Mouse (Mus musculus) embryo, embryonic 11 days (tissue): ENCODE results near the gene Prss40.
"Not testable (repeated sequence)": the region's sequence is repeated elsewhere in the genome, so short reads cannot be mapped to it uniquely, and the experiment has no call there.

Experiments used
- DNase-seq: peaks from one replicate; pipeline ENCODE4 v3.0.0-alpha.2; 2015

Gene Prss40

GRCm38 (mm10) chr1:34560843-34561242 lies at the start of gene Prss40:
Gene Prss40, minus strand, starts transcription at chr1:34560943.
- no peak for DNase-seq

DNA sequence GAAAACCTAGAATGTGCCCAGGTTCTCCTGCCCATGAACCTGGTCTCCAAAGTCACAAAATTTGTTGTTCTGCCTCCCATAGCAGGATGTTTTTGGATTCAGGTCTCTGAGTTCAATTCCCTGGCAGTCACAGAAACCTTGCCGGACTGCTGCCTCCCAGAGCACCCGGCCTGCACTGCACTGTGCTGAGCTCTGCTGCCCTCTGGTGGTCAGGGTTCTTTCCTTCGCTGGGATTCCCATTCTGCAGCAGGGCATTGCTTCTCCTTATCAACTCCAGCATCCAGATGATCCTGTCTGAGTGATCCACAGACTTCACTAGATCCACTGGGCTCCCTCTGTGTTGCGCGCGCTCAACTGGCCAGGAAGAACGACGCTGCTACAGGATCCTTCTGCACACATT lies 41.6 kb upstream of the Prss40 start:
- peak; percentile 90 for DNase-seq

DNA sequence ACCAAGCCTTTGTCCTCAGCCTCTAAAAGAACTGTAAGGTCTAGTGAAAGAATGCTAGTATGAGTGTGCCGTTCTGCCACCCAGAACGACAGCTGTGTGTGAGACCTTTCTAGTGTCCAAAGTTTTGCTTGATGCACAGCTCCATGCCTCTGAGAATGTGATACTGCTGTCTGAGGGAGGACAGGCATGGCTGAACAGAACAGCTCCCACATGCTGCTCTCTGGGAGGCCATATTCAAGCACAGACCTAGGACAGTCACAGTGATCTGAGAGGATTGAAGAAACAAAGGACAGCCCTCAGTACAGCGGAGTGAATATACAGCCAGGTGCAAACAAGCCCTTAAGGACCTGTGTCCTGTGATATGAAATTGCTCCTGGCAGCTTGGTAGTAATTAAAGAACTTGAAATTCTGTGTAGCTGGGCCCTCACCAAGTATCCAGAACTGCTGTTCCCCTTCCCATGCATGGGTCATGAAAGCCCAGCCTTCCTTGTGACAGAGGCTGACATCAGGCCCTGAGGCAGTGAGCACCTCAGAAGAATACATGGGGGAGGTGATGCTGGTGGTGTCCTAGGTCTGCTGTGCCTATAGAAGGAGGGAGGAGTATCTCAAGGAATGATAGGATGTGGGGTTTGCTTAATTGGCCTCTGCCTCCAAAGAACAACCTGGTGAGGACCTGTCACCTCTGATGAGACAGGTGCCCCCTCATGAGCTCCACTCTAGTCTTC lies 40.7 kb upstream of the Prss40 start:
- no peak for DNase-seq

GRCm38 (mm10) chr1:34600000-34600399 lies 39.3 kb upstream of the Prss40 start:
- no peak for DNase-seq

GRCm38 (mm10) chr1:34587298-34588096 lies 26.8 kb upstream of the Prss40 start:
- DNase-seq = no peak

GRCm38 (mm10) chr1:34584736-34585135 lies 24.0 kb upstream of the Prss40 start:
- DNase-seq = no peak

GRCm38 (mm10) chr1:34583821-34584263 lies 23.1 kb upstream of the Prss40 start:
- DNase-seq = peak; percentile 36

DNA sequence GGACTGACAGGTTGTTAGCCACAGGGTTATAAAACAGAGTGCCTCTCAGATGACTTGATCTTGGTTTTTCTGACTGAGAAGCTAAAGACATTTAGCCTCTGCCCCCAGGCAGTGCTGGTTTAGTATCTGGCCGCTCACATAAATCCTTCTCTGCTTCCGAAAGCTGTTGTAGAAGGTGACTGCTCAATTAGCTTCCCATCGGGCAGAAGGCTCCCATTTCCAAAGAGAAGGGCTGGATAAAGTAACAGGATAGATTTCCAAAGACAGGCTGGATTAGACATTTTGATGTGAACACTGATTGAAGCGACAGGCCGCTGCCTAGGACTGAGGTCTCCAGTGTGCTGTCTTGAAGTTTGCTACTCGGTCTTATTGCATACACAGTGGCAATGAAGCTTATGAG lies 21.5 kb upstream of the Prss40 start:
- no peak for DNase-seq

- DNase-seq = no peak
Measured at GRCm38 (mm10) chr1:34579782-34580356, 19.1 kb upstream of the Prss40 start.

GRCm38 (mm10) chr1:34578851-34579781 lies 18.4 kb upstream of the Prss40 start, which contains the start of gene Amer3:
Gene Amer3, plus strand, starts transcription at chr1:34579657.
- peak; percentile 92 for DNase-seq

DNA sequence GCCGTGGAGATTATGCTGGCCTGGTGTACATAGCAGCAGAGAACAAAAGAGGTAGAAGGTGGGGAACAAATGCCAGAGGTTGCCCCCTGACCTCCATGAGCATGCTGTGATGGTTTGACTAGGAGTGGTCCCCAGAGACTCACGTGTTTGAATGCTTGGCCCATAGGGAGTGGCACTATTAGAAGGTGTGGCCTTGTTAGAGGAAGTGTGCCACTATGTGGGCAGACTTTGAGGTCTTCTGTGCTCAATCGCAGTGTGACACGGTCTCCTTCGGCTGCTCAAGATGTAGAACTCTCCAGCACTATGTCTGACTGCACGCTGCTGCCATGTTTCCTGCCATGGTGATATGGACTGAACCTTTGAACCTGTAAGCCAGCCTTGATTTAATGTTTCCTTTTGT lies 12.5 kb upstream of the Prss40 start:
- no peak for DNase-seq

GRCm38 (mm10) chr1:34571431-34571830 lies 10.7 kb upstream of the Prss40 start:
- no peak for DNase-seq

GRCm38 (mm10) chr1:34569876-34570275 lies 9.1 kb upstream of the Prss40 start:
- no peak for DNase-seq

- DNase-seq = no peak
Measured at GRCm38 (mm10) chr1:34568120-34568519, 7.4 kb upstream of the Prss40 start.

DNA sequence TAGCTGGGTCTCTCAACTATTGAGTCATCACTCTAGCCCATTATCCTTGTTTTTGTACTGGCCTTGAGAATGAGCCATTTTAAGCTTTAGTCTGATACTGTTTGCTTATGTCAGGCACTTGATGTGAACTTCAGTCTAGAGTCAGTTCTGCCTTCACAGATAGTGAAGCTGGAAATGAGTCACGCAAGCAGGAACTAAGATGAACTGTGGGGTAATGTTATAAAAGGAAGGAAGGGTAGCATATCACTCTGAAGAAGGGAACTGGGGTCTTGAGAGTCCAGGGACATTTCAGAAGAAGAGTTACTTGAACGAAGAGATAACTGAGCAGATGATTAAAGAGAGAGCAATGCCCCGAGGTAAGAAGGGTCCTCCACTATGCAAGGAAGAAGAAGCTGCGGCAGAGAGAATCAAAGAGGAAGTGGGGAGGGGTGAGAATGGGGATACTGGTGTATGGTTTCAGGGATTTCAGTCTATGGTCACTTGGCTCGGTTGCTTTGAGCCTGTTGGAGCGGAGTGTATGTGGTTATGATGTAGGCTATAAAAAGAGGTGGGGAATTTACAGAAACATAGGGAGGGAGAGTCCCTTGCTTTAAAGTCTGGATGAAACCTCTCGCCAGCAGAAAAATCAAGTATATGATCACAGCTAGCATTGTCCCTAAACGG lies 3.8 kb upstream of the Prss40 start:
- no peak for DNase-seq

- no peak for DNase-seq
Measured at GRCm38 (mm10) chr1:34554275-34554674, 6.5 kb downstream of the Prss40 start.

DNA sequence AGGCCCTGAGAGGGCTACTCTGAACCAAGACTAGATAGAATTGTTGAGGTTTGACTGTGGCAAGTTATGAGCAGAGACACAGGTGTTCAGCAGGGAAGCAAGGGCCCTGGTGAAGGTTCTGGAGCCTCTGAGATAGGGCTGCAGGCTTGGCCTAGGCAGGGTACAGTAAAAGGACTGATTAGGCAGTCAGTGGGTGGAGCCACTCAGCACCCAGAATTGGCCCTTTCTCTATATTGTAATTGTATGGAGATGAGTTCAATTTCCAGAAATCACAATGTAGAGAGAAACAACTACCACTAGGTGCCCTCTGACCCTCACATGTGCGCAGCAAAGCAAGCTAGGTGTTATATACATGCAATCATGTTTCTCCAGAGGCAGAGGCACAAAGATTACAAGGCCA lies 7.1 kb downstream of the Prss40 start:
- DNase-seq = no peak

GRCm38 (mm10) chr1:34547074-34547473 lies 13.7 kb downstream of the Prss40 start:
- DNase-seq = no peak

DNA sequence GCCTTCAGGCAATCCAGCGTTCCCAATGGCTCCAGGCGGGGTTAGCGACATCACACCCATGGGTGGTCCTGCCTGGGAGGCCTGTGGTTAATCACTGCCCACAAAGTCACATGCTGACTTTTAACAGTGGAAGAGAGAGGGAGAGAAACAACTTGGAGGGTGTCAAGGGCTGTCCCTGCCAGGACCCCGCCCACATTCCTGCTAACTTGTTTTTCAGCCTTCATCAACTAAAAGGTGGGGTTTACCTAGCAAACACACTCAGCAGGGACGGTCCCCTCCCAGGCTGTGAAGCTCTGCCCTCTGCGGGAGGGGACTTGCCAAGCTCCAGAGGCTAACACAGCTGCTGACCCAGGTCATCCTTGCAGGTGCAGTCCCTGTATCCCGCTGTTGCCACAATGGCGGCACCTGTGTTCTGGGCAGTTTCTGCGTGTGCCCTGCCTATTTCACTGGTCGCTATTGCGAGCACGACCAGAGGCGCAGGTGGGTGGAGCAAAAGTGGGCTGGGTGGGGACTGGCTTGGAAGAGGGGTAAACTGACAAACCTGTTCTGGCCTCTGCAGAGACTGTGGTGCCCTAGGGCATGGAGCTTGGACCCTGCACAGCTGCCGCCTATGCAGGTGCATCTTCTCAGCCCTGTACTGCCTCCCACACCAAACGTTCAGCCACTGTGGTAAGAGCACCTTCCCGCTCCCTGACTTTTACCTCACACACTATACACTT lies 23.8 kb downstream of the Prss40 start:
- DNase-seq = peak; percentile 47

DNA sequence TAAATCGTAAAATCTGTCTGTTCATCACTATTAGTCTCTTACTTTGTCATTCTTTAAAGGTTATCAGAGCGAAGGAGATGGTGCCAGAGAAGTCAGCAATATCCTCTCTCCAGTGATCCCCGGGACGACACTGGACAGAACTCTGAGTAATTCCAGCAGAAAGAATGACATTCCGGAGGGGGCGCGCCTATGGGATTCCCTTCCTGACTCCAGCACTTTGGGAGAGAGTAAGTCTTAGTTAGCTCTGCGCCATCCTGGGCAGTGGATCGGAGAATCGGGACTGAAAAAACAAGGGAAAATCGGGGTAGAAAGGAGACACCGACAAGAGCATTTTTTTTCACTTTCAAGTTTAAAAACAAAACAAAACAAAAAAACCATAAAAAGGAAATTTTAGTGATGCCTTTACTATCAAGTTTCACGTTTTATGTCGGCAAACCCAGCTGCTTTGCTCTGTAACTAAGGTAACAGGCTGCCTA lies 24.4 kb downstream of the Prss40 start:
- DNase-seq = peak; percentile 25

- DNase-seq = not testable (repeated sequence)
Measured at GRCm38 (mm10) chr1:34535043-34535698, 25.6 kb downstream of the Prss40 start, which contains the start of gene Cfc1. Gene Cfc1, plus strand, starts transcription at chr1:34535648.
